Mouse (Mus musculus) lung, postnatal 14 days (tissue): ENCODE data around the gene Qrich1.

ENCODE experiments used
- DNase-seq: peaks from one replicate; pipeline ENCODE4 v3.0.0; 2021

Qrich1 gene

DNA sequence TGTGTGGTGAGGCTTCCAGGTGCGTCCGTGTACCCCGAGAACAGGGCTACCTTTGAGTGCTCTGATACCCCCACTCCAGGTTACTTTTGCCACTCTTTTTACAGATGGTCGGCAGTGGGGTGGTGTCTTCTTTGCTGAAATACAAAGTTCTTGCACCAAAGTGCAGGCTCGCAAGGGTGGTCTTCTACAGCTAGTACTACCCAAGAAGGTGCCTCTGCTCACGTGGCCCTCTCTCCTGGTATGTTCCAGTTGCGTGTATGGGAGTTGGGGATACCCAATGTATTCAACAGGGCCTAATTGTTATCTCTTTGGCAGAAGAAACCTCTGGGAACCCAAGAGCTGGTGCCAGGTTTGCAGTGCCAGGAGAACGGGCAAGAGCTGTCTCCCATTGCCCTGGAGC is 23.4 kb upstream of the Qrich1 start:
- DNase-seq, result no peak

DNA sequence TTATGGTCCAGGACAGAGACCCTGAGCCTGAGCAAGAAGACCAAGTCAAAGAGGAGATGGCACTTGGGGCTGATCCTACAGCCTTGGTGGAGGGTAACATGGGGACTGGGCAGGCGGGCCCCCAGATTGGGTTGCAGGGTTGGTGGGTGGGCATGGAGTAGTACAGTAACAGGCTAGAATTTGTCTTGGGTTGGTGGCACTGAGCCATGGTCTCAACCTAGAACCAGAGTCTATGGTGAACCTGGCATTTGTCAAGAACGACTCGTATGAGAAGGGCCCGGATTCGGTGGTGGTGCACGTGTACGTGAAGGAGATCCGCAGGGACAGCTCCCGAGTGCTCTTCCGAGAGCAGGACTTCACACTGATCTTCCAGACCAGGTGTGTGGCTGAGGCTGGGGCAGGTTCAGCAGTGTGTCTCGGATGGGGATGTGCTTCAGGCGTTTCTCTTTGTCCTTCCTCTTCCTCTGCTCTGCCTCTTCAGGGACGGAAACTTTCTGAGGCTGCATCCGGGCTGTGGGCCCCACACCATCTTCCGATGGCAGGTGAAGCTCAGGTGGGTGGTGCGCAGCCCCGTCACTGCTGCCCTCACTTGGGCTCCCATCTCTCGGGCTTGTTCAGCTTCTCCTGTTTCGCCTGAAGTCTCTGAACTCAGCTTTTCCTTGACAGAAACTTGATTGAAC is 22.3 kb upstream of the Qrich1 start:
- no peak for DNase-seq

DNA sequence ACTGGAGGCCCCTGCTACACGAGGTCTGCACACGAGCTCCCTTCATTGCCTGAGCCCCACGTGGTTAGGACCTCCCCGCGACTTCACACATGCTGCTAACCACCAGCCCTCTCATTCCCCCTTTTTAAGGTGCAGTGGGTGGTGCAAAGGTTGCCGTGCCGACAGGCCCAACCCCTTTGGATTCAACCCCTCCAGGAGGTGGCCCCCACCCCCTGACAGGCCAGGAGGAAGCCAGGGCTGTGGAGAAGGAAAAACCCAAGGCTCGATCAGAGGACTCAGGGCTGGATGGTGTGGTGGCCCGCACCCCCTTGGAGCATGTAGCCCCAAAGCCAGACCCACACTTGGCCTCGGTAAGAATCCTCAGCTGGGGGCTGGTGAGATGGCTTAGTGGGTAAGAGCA is 21.7 kb upstream of the Qrich1 start:
- DNase-seq, result no peak

DNA sequence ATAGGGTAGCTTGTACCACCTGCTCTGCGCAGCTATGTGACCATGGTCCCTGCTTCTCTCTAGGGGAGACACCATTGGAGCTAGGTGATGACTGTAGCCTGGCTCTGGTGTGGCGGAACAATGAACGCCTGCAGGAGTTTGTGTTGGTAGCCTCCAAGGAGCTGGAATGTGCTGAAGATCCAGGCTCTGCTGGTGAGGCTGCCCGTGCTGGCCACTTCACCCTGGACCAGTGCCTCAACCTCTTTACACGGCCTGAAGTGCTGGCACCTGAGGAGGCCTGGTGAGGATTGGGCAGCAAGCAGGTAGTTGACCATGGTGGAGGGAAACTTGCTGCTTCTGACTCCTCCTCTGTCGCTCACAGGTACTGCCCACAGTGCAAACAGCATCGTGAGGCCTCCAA is 17.4 kb upstream of the Qrich1 start:
- no peak for DNase-seq

DNA sequence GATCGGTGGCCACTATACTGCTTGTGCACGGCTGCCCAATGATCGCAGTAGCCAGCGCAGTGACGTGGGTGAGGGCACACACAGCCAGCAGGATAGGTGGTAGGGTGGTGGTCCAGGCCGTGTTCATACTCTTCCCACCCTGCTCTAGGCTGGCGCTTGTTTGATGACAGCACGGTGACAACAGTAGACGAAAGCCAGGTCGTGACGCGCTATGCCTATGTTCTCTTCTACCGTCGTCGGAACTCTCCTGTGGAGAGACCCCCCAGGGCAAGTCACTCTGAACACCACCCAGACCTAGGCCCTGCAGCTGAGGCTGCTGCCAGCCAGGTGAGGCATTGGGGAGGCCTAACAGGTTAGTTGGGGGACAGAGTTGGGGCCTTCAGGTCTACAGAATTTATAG is 16.7 kb upstream of the Qrich1 start:
- DNase-seq, result no peak

DNA sequence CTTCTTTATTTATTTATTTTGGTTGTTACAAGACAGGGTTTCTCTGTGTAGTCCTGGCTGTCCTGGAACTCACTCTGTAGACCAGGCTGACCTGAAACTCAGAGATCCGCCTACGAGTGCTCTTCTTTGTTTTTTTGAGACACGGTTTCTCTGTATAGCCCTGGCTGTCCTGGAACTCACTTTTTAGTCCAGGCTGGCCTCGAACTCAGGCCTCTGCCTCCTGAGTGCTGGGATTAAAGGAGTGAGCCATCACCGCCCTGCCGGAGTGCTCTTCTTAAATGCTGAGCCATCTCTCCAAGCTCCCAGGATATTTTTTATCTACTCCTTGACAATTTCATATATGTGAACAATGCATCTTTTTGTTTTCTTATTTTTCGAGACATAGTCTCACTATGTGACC is 9.7 kb upstream of the Qrich1 start:
- no peak for DNase-seq

DNA sequence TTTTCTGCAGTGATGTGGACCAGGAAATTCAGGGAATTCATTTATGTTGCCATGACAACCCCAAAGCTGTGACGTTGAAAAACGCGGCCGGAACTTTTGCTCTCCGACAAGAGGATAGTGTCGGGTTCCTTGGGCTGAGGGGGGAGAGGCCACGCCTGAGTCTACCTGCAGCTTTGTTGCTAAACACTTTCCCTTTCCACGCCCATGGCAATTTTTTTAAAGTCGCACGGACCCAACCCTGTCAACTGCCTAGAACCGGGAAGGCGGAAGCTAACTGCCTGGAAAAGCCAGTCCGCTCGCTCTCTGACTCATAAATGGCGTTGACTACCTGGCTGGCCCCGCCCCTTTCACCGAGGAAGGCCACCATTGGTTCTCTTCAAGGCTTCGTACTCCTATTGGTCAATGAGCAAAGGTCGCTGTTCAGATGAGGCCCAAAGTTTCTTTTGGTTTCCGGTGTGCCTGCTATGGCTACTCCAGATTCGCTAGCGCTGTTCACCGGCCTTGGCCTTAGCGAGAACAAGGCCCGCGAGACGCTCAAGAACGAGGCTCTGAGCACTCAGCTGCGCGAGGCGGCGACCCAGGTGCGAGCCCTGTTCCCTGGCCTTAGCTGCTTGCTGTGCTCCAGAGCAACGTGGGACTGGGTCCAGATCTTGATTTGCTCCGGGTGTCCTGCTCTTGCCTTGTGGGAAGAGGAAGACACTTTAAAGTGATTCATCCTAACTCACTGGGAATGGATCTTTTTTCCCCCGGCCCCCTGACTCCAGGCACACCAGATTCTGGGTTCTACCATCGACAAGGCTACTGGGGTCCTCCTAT is 8.8 kb upstream of the Qrich1 start, which contains the start of gene Qars:
TSS of gene Qars (plus strand) at position 88 of the 816 bp plus-strand sequence.
- DNase-seq, result peak; percentile 93

DNA sequence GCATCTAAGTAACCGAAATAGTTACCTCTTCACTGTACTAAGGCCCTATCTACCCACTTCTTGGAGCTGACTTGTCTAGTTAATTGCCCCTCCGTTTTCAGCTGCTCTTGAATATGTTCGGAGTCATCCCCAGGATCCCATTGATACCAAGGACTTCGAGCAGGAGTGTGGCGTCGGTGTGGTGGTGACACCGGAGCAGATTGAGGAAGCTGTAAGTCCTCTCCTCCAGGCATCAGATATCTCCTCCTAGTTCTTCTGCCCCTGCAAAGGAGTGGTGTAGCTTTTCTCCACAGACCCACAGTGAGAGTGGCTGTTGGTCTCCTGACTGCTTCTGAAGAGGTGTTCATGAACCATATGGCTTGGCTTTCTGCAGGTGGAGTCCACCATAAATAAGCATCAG is 7.8 kb upstream of the Qrich1 start:
- DNase-seq, result no peak

DNA sequence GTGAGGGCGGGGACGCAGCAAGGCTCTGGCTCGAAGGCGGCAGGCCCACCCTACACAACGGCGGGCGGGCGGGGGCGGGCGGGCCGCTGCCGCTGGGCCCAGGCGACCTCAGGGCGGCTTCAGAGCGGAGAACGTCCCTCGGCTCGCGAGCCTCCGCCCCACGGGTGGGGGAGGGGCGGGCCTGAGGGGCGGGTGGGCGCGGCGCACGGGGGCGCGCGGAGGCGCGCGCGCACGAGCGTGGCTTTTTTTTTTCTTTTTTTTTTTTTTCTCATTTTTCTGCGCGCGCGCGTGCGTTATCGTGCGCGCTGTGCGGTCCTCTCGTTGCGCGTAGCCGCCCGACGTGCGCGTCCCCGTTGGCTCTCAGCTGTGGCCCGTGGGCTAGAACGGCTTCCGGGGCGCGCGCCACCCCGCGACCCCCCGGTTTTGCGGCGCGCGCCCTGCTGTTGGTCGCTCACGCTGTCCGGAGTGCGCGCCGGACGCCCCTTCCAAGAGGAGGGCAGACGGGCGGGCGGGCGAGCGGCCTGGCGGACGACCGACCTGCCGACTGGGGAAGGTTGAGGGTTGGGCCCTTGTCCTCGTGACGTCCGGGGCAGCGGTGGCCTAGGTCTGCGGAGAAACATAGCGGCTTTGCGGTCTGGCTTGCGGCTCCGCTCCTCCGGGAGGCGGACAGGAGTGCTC is 786 bp downstream of the Qrich1 start:
- peak; percentile 82 for DNase-seq

DNA sequence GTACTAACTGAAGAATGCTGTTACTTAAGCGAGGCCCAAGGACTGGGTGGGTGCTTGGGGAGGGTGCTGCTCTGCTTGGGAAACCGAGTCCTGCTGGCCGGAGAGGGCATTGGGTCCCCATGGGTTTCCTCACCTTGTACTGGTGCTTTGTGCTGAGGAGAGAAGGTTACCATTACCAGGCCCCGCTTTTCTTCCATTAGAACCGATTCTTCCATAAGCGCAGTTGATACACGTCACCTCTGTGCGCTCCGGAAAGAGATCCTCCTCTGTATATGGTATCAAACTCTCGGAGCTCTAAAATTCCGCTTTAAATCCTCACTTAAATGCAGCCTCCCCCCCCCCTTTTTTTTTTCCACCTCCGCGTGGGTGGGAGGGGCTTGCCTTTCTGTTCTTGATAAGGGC is 1.3 kb downstream of the Qrich1 start:
- no peak for DNase-seq

DNA sequence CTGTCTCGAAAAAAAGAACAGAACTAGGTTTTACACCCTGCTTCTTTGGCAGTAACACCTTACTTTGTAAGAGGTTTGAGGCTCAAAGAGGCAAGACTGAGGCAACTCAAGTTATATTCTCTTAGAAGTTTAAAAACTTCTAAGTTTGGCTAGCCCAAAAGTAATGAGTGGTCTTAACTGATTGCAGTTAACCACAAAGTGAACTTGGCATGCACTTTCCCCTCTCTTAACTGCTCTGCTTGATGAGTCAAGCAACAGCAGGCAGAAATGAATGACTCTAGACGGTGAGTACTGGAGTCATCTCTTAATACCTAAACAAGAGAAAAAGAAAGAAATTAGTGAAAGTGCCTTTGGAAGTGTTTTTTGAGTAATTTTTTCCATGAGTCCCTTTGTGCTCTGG is 5.0 kb downstream of the Qrich1 start:
- DNase-seq, result no peak

DNA sequence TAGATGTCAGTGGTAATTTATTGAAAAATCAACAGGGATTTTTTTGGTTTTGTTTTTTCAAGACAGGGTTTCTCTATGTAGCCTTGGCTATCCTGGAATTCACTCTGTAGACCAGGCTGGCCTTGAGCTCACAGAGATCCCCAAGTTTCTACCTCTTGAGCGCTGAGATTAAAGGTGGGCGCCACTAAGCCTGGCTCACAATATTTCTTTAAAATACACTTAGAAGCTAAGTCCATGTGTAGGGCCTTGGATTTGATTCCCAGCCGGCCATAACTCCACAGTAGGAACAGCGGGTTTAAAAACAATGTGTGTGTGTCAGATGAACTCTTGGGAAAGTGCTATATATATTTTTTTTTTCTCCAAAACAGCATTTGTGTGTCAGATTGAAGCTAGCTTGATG is 6.7 kb downstream of the Qrich1 start:
- no peak for DNase-seq

DNA sequence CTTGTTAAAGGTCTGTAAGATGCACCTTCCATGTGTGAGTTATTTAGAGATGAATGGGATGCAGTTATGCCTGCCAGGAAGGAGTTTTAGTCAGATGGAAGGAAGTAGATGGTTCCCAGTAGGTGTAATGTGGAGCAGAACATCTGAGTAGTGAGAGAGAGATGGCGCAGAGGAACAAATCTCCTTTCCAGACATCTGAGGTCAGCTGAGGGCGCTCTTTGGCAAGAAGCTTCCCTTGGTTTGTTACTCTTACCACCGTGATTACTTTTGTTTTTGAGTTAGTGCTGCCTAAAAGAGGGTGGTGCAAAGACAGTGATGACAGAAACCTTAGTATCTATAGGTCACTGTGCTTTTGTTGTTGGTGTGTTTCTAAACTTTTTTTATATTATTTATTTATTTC is 8.8 kb downstream of the Qrich1 start:
- DNase-seq, result no peak

DNA sequence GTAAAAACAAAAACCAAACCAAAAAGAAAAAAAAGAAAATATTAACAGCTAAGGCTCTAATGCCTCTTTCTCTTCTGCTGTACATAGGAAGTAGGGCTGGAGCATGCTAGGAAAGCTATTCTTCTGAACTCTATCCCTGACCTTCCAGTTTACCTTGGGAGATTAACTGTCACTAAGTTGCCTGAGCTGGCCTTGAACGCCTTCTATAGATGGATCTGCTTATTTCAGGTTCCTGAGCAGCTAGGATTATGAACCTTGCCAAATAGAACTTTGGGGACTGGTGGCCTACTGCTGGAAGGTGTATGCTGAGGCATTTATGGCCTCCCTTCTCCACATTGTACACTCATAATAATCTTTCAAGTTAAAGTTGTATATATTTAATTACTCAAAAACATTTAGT is 14.3 kb downstream of the Qrich1 start:
- DNase-seq, result no peak

DNA sequence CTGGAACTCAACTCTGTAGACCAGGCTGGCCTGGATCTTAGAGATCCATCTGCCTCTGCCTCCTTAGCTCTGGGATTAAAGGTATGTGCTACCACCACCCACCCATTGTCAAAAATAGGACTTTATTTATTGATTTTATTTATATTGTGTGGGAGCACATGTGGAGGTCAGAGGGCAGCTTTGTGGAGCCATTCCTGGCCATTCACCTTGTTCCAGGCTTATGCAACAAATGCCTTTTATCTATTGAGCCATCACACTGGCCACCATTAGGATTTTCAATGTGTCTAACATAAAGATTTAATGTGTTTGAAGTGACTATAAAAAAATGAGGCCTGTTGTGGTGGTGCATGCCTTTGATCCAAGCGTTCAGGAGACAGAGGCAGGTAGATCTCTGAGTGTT is 14.9 kb downstream of the Qrich1 start:
- no peak for DNase-seq

DNA sequence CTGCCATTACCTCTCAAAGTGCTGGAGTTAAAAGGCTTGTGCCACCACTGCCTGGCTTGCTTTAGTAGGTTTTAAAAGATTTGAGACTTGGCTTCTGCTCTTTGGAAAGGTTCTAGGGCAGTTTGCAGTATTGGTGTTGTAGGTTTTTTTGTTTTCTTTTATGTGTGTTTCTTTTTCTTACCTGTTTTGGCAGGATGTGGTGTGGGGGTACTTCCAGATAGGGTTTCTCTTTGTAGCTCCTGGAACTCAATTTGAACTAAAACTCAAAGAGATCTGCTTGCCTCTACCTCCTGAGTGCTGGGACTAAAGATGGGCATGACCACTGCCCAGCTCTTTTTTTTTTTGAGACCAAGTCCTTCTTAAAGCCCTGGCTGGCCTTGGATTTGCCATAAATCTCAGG is 24.2 kb downstream of the Qrich1 start:
- DNase-seq, result no peak

DNA sequence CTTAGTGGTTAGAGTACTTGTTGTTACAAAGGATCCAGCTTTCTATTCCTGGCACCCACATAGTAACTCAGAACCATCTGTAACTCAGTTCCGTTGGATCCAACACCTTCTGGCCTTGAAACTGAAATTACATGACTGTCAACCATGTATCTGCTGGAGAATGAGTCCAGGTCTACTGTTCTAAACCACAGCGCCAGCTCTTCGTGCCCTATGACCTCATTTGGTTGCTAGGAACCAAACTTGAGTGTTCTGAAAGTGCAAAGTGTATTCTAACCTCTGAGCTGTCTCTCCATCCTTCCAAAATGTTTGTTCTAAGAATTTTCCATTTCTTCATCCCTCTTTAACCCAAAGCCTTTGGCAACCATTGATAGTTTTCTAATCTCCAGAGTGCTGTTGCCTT is 29.4 kb downstream of the Qrich1 start:
- DNase-seq, result no peak

DNA sequence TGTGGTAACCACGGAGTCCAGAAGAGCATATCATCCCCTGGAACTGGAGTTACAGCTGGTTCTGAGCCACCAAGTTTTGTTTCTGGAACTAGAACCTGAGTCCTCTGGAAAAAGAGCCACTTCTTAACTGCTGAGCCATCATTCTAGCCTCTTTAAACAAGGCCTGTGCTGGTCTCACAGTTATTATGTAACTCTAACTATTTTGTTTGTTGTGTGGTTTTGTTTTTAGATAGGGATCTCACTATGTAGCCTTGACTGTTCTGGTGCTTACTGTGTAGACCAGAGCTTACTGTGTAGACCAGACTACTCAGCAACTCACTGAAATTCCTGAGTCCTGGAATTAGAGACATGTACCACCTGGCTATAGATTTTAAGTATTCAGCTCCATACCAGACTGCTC is 30.3 kb downstream of the Qrich1 start:
- DNase-seq, result no peak

DNA sequence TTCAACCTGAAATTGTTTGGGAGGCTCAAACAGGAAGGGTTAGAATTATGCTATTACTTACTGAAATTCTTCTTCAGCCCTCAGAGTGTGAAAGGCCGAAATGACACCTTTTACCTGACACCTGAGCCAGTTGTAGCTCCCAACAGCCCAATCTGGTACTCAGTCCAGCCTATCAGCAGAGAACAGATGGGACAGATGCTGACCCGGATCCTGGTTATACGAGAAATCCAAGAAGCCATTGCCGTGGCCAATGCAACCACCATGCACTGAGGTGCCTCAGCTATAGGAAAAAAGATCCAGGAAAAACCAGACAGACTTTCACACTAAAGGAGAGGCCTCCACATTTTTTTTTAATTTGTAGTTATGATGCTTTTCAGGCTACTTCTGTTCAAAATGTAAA is 42.6 kb downstream of the Qrich1 start:
- DNase-seq, result no peak

DNA sequence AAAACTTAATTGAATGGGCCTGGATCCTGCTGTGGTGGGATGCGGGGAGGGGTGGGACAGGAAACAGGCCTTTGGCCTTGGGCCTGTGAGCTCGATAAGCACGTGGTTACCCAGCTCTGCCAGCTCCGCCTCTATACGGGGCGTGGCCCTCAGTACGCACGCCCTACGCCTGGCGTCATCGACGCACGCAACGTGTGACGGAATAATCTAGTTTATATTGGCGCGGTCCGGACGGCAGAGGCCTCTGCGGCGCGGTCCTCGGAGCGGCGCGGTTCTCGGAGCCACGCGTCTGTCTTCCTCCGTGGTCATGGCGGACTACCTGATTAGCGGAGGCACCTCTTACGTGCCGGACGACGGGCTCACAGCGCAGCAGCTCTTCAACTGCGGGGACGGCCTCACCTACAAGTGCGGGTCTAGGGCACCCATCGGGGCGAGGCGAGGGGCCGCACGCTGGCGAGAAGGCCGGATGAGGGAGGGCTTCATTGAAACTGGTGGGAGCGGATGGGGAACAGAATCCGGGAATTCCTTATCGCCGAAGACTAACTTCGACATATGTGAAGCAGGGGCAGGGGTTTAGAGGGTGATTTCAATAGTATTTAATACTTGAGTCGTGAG is 43.7 kb downstream of the Qrich1 start, which contains the start of gene Impdh2:
TSS of gene Impdh2 (plus strand) at position 60 of the 615 bp plus-strand sequence.
- DNase-seq, result peak; percentile 96

DNA sequence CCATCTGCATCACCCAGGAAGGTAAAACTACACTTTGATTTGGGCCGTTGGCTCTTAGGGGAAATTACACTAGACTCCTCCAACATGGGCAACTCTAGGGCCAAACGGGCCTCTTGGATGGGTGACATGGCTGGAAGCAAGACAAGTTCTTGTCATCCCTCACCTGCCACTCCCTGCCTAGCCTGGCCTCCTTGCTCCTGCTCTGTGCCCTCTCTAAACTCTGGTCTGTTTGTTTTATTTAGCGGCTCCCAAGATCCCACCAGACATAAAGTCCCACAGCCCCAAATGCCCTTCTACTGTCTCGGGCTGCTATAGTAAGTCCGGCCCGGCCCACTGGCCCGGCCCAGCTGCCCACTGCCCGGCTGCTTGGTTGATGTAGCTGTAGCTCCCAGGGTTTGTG is 47.1 kb downstream of the Qrich1 start:
- no peak for DNase-seq

DNA sequence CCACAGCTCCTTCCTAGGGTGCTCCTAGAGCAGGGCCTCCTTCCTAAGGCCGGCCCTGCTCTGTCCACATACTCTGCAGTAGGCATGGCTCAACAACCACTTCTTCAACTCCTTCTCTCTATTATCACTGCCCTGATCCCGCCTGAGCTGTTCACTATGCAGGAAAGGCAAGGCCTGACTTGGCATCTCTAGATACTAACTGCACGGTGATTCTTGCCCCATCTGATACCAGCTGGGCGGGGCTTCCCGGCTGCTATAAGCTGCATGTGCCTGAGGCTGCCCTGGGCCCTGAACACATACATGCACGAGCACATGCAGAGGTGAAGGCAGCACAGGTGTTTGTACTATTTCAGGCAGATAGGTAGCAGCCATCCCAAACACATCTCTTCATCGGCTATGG is 47.5 kb downstream of the Qrich1 start:
- no peak for DNase-seq
